Mouse (Mus musculus) mesoderm, embryonic 11.5 days (tissue): ENCODE results near the gene Thap3.
A peak's percentile ranks its signal among the peaks of the same experiment; 100 is the strongest.

Source experiments
- DNase-seq: peaks from one replicate; pipeline ENCODE4 v3.0.0-alpha.2; 2012; ENCODE audit warnings: low read depth, low spot score

Gene Thap3

GRCm38 (mm10) chr4:151933505-151934214 is 55.1 kb downstream of the Thap3 start, which contains the start of gene Dnajc11:
Dnajc11 (plus strand) TSS chr4:151933691.
- DNase-seq, result peak; percentile 93
